Mouse (Mus musculus) heart, embryonic 10.5 days (tissue): ENCODE results near the gene Bcan. TPM values are rescaled to one million over a fixed set of nuclear protein-coding genes. Genes with fewer than 3 reads are reported as not detected.
A peak's percentile ranks its signal among the peaks of the same experiment; 100 is the strongest.

Experiments used
- DNase-seq: peaks from one replicate; pipeline ENCODE4 v3.0.0-alpha.2; 2017; ENCODE audit warnings: low spot score
- H3K27ac ChIP-seq: fragments of 300-500 bp; sonication (generic); 2 replicates; pipeline ENCODE4 v1.5.1; 2016; ENCODE audit warnings: mild to moderate bottlenecking
- H3K27me3 ChIP-seq: fragments of 300-500 bp; sonication (generic); 2 replicates; pipeline ENCODE4 v1.6.1; 2016; ENCODE audit warnings: mild to moderate bottlenecking; ENCODE audit not compliant: poor library complexity, insufficient read depth, severe bottlenecking
- H3K36me3 ChIP-seq: fragments of 300-500 bp; sonication (generic); 2 replicates; pipeline ENCODE4 v1.6.1; 2016; ENCODE audit warnings: mild to moderate bottlenecking, moderate library complexity
- H3K4me1 ChIP-seq: fragments of 300-500 bp; sonication (generic); 2 replicates; pipeline ENCODE4 v1.6.1; 2016; ENCODE audit warnings: mild to moderate bottlenecking
- H3K4me3 ChIP-seq: fragments of 300-500 bp; sonication (generic); 2 replicates; pipeline ENCODE4 v1.5.1; 2016; ENCODE audit warnings: mild to moderate bottlenecking, moderate library complexity
- H3K9me3 ChIP-seq: fragments of 300-500 bp; sonication (generic); 2 replicates; pipeline ENCODE4 v1.6.1; 2016; ENCODE audit warnings: mild to moderate bottlenecking, moderate library complexity
- WGBS: fragments of 180-500 bp; shearing (Covaris S2); methylation state at CpG from one replicate; pipeline ENCODE4 v1.1.7; 2016; 5-methylcytosine and 5-hydroxymethylcytosine counted together
- polyA plus RNA-seq: library from polyadenylated mRNA; unstranded; fragments of >200 nt; fragmentation: Nextera tagmentation; extraction: Ambion mirVana; gene quantifications from 2 replicates; pipeline ENCODE4 v1.2.1, GENCODE M21; 2016

The Bcan gene
- polyA plus RNA-seq, 1 experiment from 2014 or later = 0.05 TPM

GRCm38 (mm10) chr3:87988068-87988467 lies 12.0 kb downstream of the Bcan start:
- Histone ChIP-seq H3K36me3 (no peaks in the 10 kb centered on the region), H3K27me3 (peaks cover 49% of the 10 kb centered on the region), H3K4me3 (peak overlapping the region; percentile 55), H3K27ac (peak overlapping the region; percentile 84), H3K9me3 (no peaks in the 10 kb centered on the region; the same call in 1 of the 2 replicates), H3K4me1 (peaks cover 57% of the 10 kb centered on the region)
- no peak for DNase-seq
- 10% methylated on average over 15 of the region's 15 CpGs for WGBS

- Histone ChIP-seq H3K36me3 (no peaks in the 10 kb centered on the region), H3K9me3 (no peaks in the 10 kb centered on the region; the same call in 1 of the 2 replicates), H3K4me3 (peak overlapping the region; percentile 55), H3K27me3 (peaks cover 45% of the 10 kb centered on the region), H3K4me1 (peaks cover 61% of the 10 kb centered on the region), H3K27ac (peak overlapping the region; percentile 84)
- WGBS = under 1% methylated on average over 15 of the region's 15 CpGs
- DNase-seq = peak; percentile 93
Measured at GRCm38 (mm10) chr3:87987633-87988032, 12.4 kb downstream of the Bcan start.

- Histone ChIP-seq H3K27ac (peak overlapping the region; percentile 84), H3K4me3 (peak overlapping the region; percentile 55), H3K27me3 (peaks cover 37% of the 10 kb centered on the region), H3K9me3 (no peaks in the 10 kb centered on the region; the same call in 1 of the 2 replicates), H3K4me1 (peaks cover 69% of the 10 kb centered on the region), H3K36me3 (no peaks in the 10 kb centered on the region)
- under 1% methylated on average over 17 of the region's 17 CpGs for WGBS
- peak; percentile 98 for DNase-seq
Measured at GRCm38 (mm10) chr3:87986868-87987267, 13.2 kb downstream of the Bcan start.

- DNase-seq = no peak
- Histone ChIP-seq H3K9me3 (no peaks in the 10 kb centered on the region; the same call in 1 of the 2 replicates), H3K36me3 (no peaks in the 10 kb centered on the region), H3K27me3 (peaks cover 26% of the 10 kb centered on the region), H3K27ac (peak overlapping the region; percentile 84), H3K4me3 (peak overlapping the region; percentile 3; the same call in 1 of the 2 replicates), H3K4me1 (peaks cover 80% of the 10 kb centered on the region)
- WGBS = 36% methylated on average over 12 of the region's 12 CpGs
Measured at GRCm38 (mm10) chr3:87985505-87986320, 14.3 kb downstream of the Bcan start.

GRCm38 (mm10) chr3:87984094-87984493 lies 15.9 kb downstream of the Bcan start:
- Histone ChIP-seq H3K4me3 (no peak overlapping the region), H3K27ac (peak overlapping the region; percentile 93), H3K4me1 (peaks cover 97% of the 10 kb centered on the region), H3K27me3 (peaks cover 9% of the 10 kb centered on the region), H3K9me3 (no peaks in the 10 kb centered on the region; the same call in 1 of the 2 replicates), H3K36me3 (no peaks in the 10 kb centered on the region)
- DNase-seq = no peak
- 35% methylated on average over 3 of the region's 3 CpGs for WGBS

- peak overlapping the region; percentile 93 for H3K27ac ChIP-seq
Measured at GRCm38 (mm10) chr3:87983627-87984026, 16.4 kb downstream of the Bcan start.

GRCm38 (mm10) chr3:87982836-87983601 lies 17.0 kb downstream of the Bcan start:
- Histone ChIP-seq H3K4me1 (peaks cover 100% of the 10 kb centered on the region), H3K27ac (peak overlapping the region; percentile 93), H3K9me3 (no peaks in the 10 kb centered on the region; the same call in 1 of the 2 replicates), H3K27me3 (no peaks in the 10 kb centered on the region), H3K4me3 (peak overlapping the region; percentile 44), H3K36me3 (peaks cover 6% of the 10 kb centered on the region)
- no peak for DNase-seq
- WGBS = 6% methylated on average over 13 of the region's 13 CpGs

More at GRCm38 (mm10) chr3:87983627-87984026, 16.4 kb downstream of the Bcan start:
- H3K4me3 ChIP-seq = peak overlapping the region; percentile 44
- H3K9me3 ChIP-seq = no peaks in the 10 kb centered on the region; the same call in 1 of the 2 replicates
- H3K36me3 ChIP-seq = no peaks in the 10 kb centered on the region
- peaks cover 100% of the 10 kb centered on the region for H3K4me1 ChIP-seq
- WGBS = 39% methylated on average over 6 of the region's 6 CpGs
- H3K27me3 ChIP-seq = peaks cover 5% of the 10 kb centered on the region
- no peak for DNase-seq

GRCm38 (mm10) chr3:87981894-87982835 lies 17.9 kb downstream of the Bcan start:
- Histone ChIP-seq H3K27me3 (no peaks in the 10 kb centered on the region), H3K27ac (peak overlapping the region; percentile 93), H3K4me1 (peaks cover 94% of the 10 kb centered on the region), H3K4me3 (peak overlapping the region; percentile 44), H3K36me3 (peaks cover 14% of the 10 kb centered on the region), H3K9me3 (no peaks in the 10 kb centered on the region; the same call in 1 of the 2 replicates)
- DNase-seq = no peak
- 23% methylated on average over 12 of the region's 12 CpGs for WGBS

GRCm38 (mm10) chr3:87981214-87981760 lies 18.7 kb downstream of the Bcan start:
- Histone ChIP-seq H3K4me1 (peaks cover 85% of the 10 kb centered on the region), H3K36me3 (peaks cover 23% of the 10 kb centered on the region), H3K27ac (peak overlapping the region; percentile 93), H3K27me3 (no peaks in the 10 kb centered on the region), H3K9me3 (no peaks in the 10 kb centered on the region; the same call in 1 of the 2 replicates), H3K4me3 (no peak overlapping the region)
- no peak for DNase-seq
- 83% methylated on average over 6 of the region's 6 CpGs for WGBS

GRCm38 (mm10) chr3:87980728-87981127 lies 19.3 kb downstream of the Bcan start:
- DNase-seq = no peak
- peaks cover 80% of the 10 kb centered on the region for H3K4me1 ChIP-seq
- no peak overlapping the region for H3K4me3 ChIP-seq
- WGBS = 57% methylated on average over 5 of the region's 5 CpGs
- H3K9me3 ChIP-seq = no peaks in the 10 kb centered on the region; the same call in 1 of the 2 replicates
- H3K27ac ChIP-seq = peak overlapping the region; percentile 93
- no peaks in the 10 kb centered on the region for H3K27me3 ChIP-seq
- peaks cover 28% of the 10 kb centered on the region for H3K36me3 ChIP-seq

- Histone ChIP-seq H3K36me3 (peaks cover 35% of the 10 kb centered on the region), H3K27ac (peak overlapping the region; percentile 93), H3K27me3 (no peaks in the 10 kb centered on the region), H3K9me3 (no peaks in the 10 kb centered on the region), H3K4me3 (no peak overlapping the region), H3K4me1 (peaks cover 73% of the 10 kb centered on the region)
- DNase-seq = no peak
- WGBS = 45% methylated on average over 3 of the region's 3 CpGs
Measured at GRCm38 (mm10) chr3:87980085-87980484, 19.9 kb downstream of the Bcan start.

- DNase-seq = no peak
- H3K4me1 ChIP-seq = peaks cover 70% of the 10 kb centered on the region
- no peaks in the 10 kb centered on the region for H3K27me3 ChIP-seq
- H3K36me3 ChIP-seq = peaks cover 39% of the 10 kb centered on the region
- H3K4me3 ChIP-seq = no peak overlapping the region
- H3K27ac ChIP-seq = no peak overlapping the region; the same call in 1 of the 2 replicates
- WGBS = 77% methylated on average over 5 of the region's 5 CpGs
- no peaks in the 10 kb centered on the region for H3K9me3 ChIP-seq
Measured at GRCm38 (mm10) chr3:87979493-87979892, 20.5 kb downstream of the Bcan start.
